Mouse (Mus musculus) ES-E14 (cell line): ENCODE results near the gene Slc38a10. TPM values are rescaled to one million over a fixed set of nuclear protein-coding genes. Genes with fewer than 3 reads are reported as not detected.
A peak's percentile ranks its signal among the peaks of the same experiment; 100 is the strongest.

Source experiments
- DNase-seq: peaks from one replicate; pipeline ENCODE4 v3.0.0-alpha.2; 2013; ENCODE audit warnings: low read depth, low spot score
- H3K27ac ChIP-seq: 2 replicates; pipeline ENCODE4 v1.5.1; 2012; ENCODE audit warnings: low read depth, mild to moderate bottlenecking, low read length, moderate library complexity, mixed read lengths; ENCODE audit not compliant: poor library complexity, insufficient read depth, severe bottlenecking
- H3K36me3 ChIP-seq: 2 replicates; pipeline ENCODE4 v1.6.1; 2012; ENCODE audit warnings: mild to moderate bottlenecking, low read length, moderate library complexity, mixed read lengths; ENCODE audit not compliant: control insufficient read depth, poor library complexity, insufficient read depth, severe bottlenecking
- H3K4me1 ChIP-seq, 2 experiments: fragments of 150-350 bp in 1 of 2; sonication (generic) in 1 of 2; 2 replicates each; pipeline ENCODE4 v1.6.1; 2012; ENCODE audit warnings: low read length in 2 of 2, mild to moderate bottlenecking in 1 of 2, mixed read lengths in 1 of 2; ENCODE audit not compliant: control insufficient read depth in 2 of 2, insufficient read depth in 2 of 2, poor library complexity in 1 of 2
- H3K4me3 ChIP-seq, 2 experiments: fragments of 150-350 bp in 1 of 2; sonication (generic) in 1 of 2; 2 replicates each; pipeline ENCODE4 v1.5.1; 2012; ENCODE audit warnings: low read length in 2 of 2, low read depth in 1 of 2, mild to moderate bottlenecking in 1 of 2, mixed read lengths in 1 of 2; ENCODE audit not compliant: insufficient read depth in 1 of 2, poor library complexity in 1 of 2, severe bottlenecking in 1 of 2
- H3K9ac ChIP-seq: 2 replicates; pipeline ENCODE4 v1.6.1; 2012; ENCODE audit warnings: low read depth, mild to moderate bottlenecking, low read length, mixed read lengths; ENCODE audit not compliant: poor library complexity, insufficient read depth, severe bottlenecking
- H3K9me3 ChIP-seq: fragments of 150-350 bp; sonication (generic); 2 replicates; pipeline ENCODE4 v1.6.1; 2012; ENCODE audit warnings: low read depth, mild to moderate bottlenecking, low read length; ENCODE audit not compliant: control insufficient read depth, insufficient read depth
- CHD2 ChIP-seq: IDR thresholded peaks from 2 replicates; pipeline ENCODE4 v1.6.1; 2014; ENCODE audit warnings: mild to moderate bottlenecking, low read depth, low read length, inconsistent platforms
- HCFC1 ChIP-seq: IDR thresholded peaks from 2 replicates; pipeline ENCODE4 v1.6.1; 2012; ENCODE audit warnings: low read length, inconsistent platforms, borderline replicate concordance; ENCODE audit not compliant: insufficient read depth
- MAFK ChIP-seq: IDR thresholded peaks from 2 replicates; pipeline ENCODE4 v1.6.1; 2014; ENCODE audit warnings: mild to moderate bottlenecking, low read depth, low read length, inconsistent platforms; ENCODE audit not compliant: insufficient read depth
- ZC3H11A ChIP-seq: IDR thresholded peaks from 2 replicates; pipeline ENCODE4 v1.6.1; 2012; ENCODE audit warnings: low read depth, mild to moderate bottlenecking, inconsistent platforms, low read length, borderline replicate concordance
- ZNF384 ChIP-seq: IDR thresholded peaks from 2 replicates; pipeline ENCODE4 v1.6.1; 2012; ENCODE audit warnings: low read depth, low read length, inconsistent platforms
- in situ Hi-C, 2 experiments: fragments of 600-800 bp; cut with MboI; formaldehyde crosslinking; loops; one replicate each; pipeline ENCODE4 v1.15.1; 2025; ENCODE audit warnings: low sequenced_read_pairs in 2 of 2, inconsistent platforms in 1 of 2; ENCODE audit not compliant: unreplicated experiment in 2 of 2
- total RNA-seq: library from RNA; depleted of rRNA; stranded (reverse); fragments of 300-350 nt; gene quantifications from 2 replicates; pipeline ENCODE4 v1.2.3, GENCODE M21; 2012

The Slc38a10 gene
- total RNA-seq, 1 experiment = 146 TPM

GRCm38 (mm10) chr11:120181379-120181778, 30.2 kb upstream of the Slc38a10 start:
- in situ Hi-C loops = no loop called here
- H3K4me3 ChIP-seq = no peak overlapping the region
- DNase-seq = no peak
- no peaks in the 10 kb centered on the region for H3K9me3 ChIP-seq
- H3K27ac ChIP-seq = no peak overlapping the region
- no peak overlapping the region for H3K9ac ChIP-seq
- TF ChIP-seq MAFK (no peak), ZNF384 (no peak), ZC3H11A (no peak), HCFC1 (no peak), CHD2 (no peak)
- H3K36me3 ChIP-seq = no peaks in the 10 kb centered on the region
- peaks cover 18 to 31% of the 10 kb centered on the region in 2 experiments for H3K4me1 ChIP-seq

DNA sequence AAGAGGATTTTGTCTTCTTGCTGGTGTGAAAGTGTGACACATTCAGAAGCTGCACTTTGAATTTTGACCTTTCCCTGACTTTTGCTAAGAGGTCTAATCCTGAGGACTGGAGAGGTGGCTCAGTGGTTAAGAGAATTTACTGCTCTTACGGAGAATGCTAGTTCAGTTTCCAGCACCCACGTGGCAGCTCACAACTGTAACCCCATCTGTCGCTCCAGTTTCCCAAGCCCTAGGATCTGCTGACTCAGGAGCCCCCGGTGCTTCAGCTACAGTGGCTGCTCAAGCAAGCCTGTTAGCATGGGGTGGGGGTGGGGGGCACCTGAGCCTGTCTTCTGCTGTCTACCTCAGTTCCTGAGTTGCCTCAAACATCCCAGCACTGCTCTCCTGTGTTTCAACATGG, 28.2 kb upstream of the Slc38a10 start:
- Histone ChIP-seq H3K4me1 (peaks cover 14 to 22% of the 10 kb centered on the region in 2 experiments), H3K27ac (no peak overlapping the region)
- in situ Hi-C loops = no loop called here

GRCm38 (mm10) chr11:120175948-120176347, 24.8 kb upstream of the Slc38a10 start:
- no peak for TF ChIP-seq MAFK
- TF ChIP-seq ZNF384 = no peak
- TF ChIP-seq ZC3H11A = no peak
- no peak for TF ChIP-seq HCFC1
- no peaks in the 10 kb centered on the region for H3K36me3 ChIP-seq
- peaks cover 0 to 5% of the 10 kb centered on the region in 2 experiments; a peak in 2 of 4 replicates for H3K4me1 ChIP-seq
- no peak overlapping the region for H3K4me3 ChIP-seq
- no peak for DNase-seq
- H3K9ac ChIP-seq = no peak overlapping the region
- in situ Hi-C loops = no loop called here
- H3K27ac ChIP-seq = no peak overlapping the region
- H3K9me3 ChIP-seq = no peaks in the 10 kb centered on the region

More for the DNA sequence above, 28.2 kb upstream of the Slc38a10 start:
- no peak for DNase-seq
- Histone ChIP-seq H3K36me3 (no peaks in the 10 kb centered on the region), H3K4me3 (no peak overlapping the region), H3K9ac (no peak overlapping the region), H3K9me3 (no peaks in the 10 kb centered on the region)
- no peak for TF ChIP-seq ZNF384
- peak; percentile 42; the same call in 1 of the 2 replicates for TF ChIP-seq MAFK
- TF ChIP-seq CHD2 = no peak

DNA sequence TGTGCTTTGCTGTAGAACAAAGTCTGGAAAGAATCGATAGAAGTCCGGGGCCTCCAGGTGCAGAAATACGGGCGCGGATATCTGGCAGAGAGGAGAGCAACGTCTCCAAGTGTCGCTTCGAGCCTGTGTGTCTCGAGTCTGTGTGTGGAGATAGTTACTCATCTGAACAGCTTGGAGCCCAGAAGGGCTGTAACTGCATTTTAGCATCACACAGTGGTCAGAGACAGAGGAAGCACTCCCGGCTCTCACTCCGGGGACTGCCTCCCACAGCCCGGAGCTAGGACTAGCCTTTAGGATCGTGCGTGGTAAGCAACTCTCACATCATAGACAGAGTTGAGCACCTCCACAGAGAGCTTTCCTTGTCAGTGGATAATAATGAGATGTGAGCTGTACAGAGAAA, 22.1 kb upstream of the Slc38a10 start:
- in situ Hi-C loops = no loop called here
- H3K4me1 ChIP-seq = peaks cover 3 to 14% of the 10 kb centered on the region in 2 experiments

DNA sequence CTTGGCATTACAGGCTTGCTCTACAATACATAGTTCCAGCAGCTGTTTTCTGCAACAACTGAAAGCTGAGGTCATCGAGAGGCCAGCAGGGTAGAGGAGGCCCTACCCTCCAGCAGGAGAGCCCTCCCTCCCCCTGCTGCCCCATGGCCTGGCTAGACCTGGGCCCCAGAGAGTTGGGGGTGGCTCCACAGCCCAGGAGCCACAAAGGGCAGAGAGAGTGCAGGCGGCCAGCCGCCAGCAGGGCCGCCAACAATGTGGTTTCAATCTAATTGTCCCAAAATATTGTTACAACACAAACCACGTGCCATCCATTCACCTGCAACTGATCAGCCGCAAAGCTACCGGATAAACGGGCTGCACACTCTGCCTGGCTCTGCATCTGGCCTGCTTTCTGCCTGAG, 20.0 kb upstream of the Slc38a10 start:
- no peak overlapping the region for H3K27ac ChIP-seq
- no peak overlapping the region for H3K4me3 ChIP-seq
- no peak for TF ChIP-seq MAFK
- TF ChIP-seq HCFC1 = no peak
- TF ChIP-seq ZNF384 = no peak
- no peak for TF ChIP-seq ZC3H11A
- no peak for TF ChIP-seq CHD2
- H3K9me3 ChIP-seq = no peaks in the 10 kb centered on the region
- no peak for DNase-seq
- H3K4me1 ChIP-seq = peaks cover 12 to 27% of the 10 kb centered on the region in 2 experiments
- no peak overlapping the region for H3K9ac ChIP-seq
- in situ Hi-C loops = no loop called here
- H3K36me3 ChIP-seq = no peaks in the 10 kb centered on the region

More for the DNA sequence above, 22.1 kb upstream of the Slc38a10 start:
- H3K4me3 ChIP-seq = no peak overlapping the region
- H3K36me3 ChIP-seq = no peaks in the 10 kb centered on the region
- H3K9me3 ChIP-seq = no peaks in the 10 kb centered on the region
- H3K9ac ChIP-seq = no peak overlapping the region
- TF ChIP-seq ZC3H11A = no peak
- TF ChIP-seq ZNF384 = no peak
- no peak for TF ChIP-seq HCFC1
- no peak for TF ChIP-seq MAFK
- TF ChIP-seq CHD2 = no peak
- no peak overlapping the region for H3K27ac ChIP-seq
- DNase-seq = no peak
